ENCODE assay signal across 14 mouse cellular contexts in the genomic region with DNA sequence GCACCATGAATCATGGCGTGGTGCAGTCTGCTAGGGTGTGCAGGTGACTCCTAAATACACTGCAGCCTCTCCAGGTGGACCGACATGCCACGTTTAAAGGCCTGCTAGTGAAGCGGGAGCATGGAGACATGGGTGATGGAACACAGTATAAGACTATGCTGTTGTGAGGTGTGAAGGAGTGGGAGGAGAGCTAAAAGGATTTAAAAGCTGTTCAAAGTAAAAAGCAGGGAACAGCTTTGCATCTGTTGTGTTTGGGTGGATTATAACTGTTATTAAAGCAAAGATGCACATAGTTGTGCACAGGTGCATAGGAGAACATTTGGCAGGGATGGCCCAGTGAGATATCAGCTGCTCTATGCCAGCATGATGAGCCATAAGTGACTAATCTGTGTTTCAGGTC.
A peak's percentile ranks its signal among the peaks of the same experiment; 100 is the strongest.
DNase-seq lines count a peak whose midpoint lies in the region.
"Had no signal": no experiment of that assay in that cellular context is flagged by ENCODE, and none has a peak within 500 bp of the region (broad histone marks: within the 10 kb centered on the region; RNA-seq: fewer than 3 reads in every experiment).

No protein-coding gene starts in this region.

- intact Hi-C loops in left cerebral cortex, postnatal 4 days (cut with DNase I) = no loop called here

- DNase-seq in left cerebral cortex, adult 11 months (ENCODE audit: low spot score) = peak; percentile 31
- DNase-seq in left cerebral cortex, postnatal 4 days = no peak
- DNase-seq in layer of hippocampus, adult 9-10 months (ENCODE audit: low spot score) = peak; percentile 29
- peak; percentile 30 to 64 for DNase-seq in left cerebral cortex, adult 9 months (ENCODE audit: low spot score in 2 of 2)
- DNase-seq in urinary bladder, adult 18-20 months (ENCODE audit: low spot score in 2 of 2) = no peak
- no peak for DNase-seq in ovary, postnatal 14 days (ENCODE audit: low spot score)
- no peak for DNase-seq in B cell, adult 2 months
- DNase-seq: adrenal gland, postnatal 14 days; cerebellum, adult 18-20 months; forebrain, postnatal 0 days; gastrocnemius, postnatal 25 days; lung, adult 2 months; lung, postnatal 4 days; thymus, postnatal 36 days had no signal

Comparison
In these comparisons a context has a peak if more than half of its experiments do, and no peak if none do; other contexts are left out.
1. DNase-seq: peak in left cerebral cortex, adult 11 months (single experiment), layer of hippocampus, adult 9-10 months (single experiment) and left cerebral cortex, adult 9 months (2 of 2); none in left cerebral cortex, postnatal 4 days (single experiment), urinary bladder, adult 18-20 months (0 of 2), ovary, postnatal 14 days (single experiment) and B cell, adult 2 months (0 of 2).